Mouse (Mus musculus): Measurements from ENCODE around the gene Wdr49. TPM values are rescaled to one million over a fixed set of nuclear protein-coding genes. Genes with fewer than 3 reads are reported as not detected.

The Wdr49 gene
- polyA plus RNA-seq, 1 experiment from 2014 or later, result not detected

DNA sequence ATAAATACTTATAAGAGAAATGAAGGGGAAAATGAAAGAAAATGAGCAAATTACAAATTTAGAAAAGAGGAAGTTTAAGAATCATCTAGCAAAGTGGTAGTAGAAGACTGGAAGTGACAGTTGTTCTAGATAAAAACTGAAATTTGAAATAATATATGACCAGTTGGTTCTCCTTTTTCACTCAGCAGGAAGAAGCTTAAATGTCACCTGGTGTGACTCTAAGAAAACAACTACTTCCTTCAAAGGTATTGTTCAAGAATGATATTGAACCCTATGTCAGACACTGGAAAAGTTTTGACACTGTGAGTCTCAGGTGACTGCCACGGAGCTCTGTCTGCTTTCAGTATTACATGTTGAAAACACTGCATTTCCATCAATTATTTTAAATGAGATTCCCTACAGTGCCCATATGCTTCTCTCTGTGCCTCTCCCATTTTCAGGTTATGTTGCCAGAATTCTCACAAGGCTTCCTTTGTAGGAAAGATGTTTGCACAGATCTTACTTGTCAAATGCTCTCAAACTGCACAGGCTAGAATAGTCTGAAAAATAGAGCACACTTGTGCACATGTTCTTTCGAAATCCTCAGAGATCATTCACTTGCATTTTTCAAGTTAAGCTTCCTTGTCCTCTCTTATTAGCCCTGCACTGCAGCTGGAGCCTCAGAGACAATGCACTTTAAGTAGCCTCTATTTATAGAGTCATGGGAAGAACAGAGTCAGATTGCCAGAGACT lies 184.8 kb downstream of the Wdr49 start:
- H3K27me3 ChIP-seq (replicated peaks), result no peaks in the 10 kb centered on the region
- WGBS (ENCODE audit: insufficient replicate concordance), result 43% methylated on average over 2 of the region's 2 CpGs
- no peak overlapping the region for H3K27ac ChIP-seq
- no peaks in the 10 kb centered on the region for H3K4me1 ChIP-seq
- H3K9me3 ChIP-seq (replicated peaks), result no peaks in the 10 kb centered on the region
- no peaks in the 10 kb centered on the region for H3K36me3 ChIP-seq
- H3K4me3 ChIP-seq, result no peak overlapping the region
- no peak overlapping the region for H3K9ac ChIP-seq
- no peak for ATAC-seq
- no peak overlapping the region for H3K4me2 ChIP-seq

DNA sequence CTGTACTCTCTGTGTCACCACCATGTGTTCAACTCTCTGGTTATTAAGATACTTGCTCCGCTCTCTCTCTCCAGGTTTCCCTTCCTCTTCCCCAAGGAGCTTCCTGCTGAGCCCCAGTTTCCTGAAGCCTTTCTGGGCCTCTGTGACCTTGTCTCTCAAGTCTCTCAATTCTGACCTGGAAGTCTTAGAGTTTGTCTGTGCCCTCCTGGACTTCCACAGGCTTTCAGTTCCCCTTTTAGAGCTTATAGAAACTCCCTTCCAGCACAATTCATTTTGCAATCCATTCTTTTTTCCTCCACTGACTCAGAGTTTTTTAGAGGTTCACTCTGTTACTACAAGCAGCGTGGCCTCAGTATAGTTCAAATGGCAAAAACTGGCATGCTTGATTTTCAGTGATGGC lies 188.7 kb downstream of the Wdr49 start:
- WGBS (ENCODE audit: insufficient replicate concordance), result 61% methylated on average over 2 of the region's 2 CpGs
- no peak overlapping the region for H3K4me2 ChIP-seq
- no peaks in the 10 kb centered on the region for H3K4me1 ChIP-seq
- H3K9me3 ChIP-seq (replicated peaks), result no peaks in the 10 kb centered on the region
- no peak overlapping the region for H3K4me3 ChIP-seq
- ATAC-seq, result no peak
- H3K36me3 ChIP-seq, result no peaks in the 10 kb centered on the region
- no peak overlapping the region for H3K27ac ChIP-seq
- H3K9ac ChIP-seq, result no peak overlapping the region
- no peaks in the 10 kb centered on the region for H3K27me3 ChIP-seq (replicated peaks)

DNA sequence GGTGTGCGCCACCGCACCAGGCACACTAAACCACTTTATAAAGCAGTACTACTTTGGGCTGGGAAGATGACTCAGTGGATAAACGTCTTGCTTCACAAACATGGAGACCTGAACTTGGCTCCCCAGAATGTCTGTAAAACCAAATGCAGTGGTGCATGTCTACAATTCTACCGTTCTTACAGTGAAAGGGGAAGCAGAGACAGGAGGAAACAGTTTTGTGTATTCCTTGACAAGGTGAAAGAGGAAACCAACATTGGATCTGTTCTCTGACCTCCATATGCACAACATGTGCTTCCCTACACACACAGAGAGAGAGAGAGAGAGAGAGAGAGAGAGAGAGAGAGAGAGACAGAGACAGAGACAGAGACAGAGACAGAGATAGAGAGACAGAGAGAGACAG lies 204.5 kb downstream of the Wdr49 start:
- no peak for ATAC-seq
- Histone ChIP-seq H3K9me3 (replicated peaks) (no peaks in the 10 kb centered on the region), H3K4me2 (no peak overlapping the region), H3K27me3 (replicated peaks) (no peaks in the 10 kb centered on the region), H3K27ac (no peak overlapping the region), H3K36me3 (no peaks in the 10 kb centered on the region), H3K4me1 (no peaks in the 10 kb centered on the region), H3K9ac (no peak overlapping the region), H3K4me3 (no peak overlapping the region)
- 56% methylated on average over 4 of the region's 4 CpGs for WGBS (ENCODE audit: insufficient replicate concordance)

DNA sequence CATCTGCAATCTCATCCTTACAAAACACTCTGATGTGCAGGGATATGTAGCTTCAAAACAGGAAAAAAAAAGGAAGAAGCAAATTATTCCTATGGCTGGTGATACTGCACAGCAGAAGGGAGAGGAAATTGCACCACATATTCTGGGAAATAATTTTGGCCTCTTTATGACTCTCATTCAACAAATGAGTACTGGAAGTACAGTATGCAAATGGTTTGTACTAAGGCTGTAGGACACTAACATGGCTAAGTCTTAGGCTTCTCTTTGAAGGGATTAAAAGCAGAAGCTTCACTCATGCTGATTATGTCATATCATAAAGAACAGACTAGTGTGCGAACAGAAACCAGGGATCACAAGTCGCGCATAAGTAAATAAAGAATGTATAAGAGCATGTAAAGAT lies 205.4 kb downstream of the Wdr49 start:
- H3K36me3 ChIP-seq, result no peaks in the 10 kb centered on the region
- H3K4me2 ChIP-seq, result no peak overlapping the region
- H3K4me1 ChIP-seq, result no peaks in the 10 kb centered on the region
- no peak overlapping the region for H3K4me3 ChIP-seq
- H3K9me3 ChIP-seq (replicated peaks), result no peaks in the 10 kb centered on the region
- no peak overlapping the region for H3K27ac ChIP-seq
- no peak overlapping the region for H3K9ac ChIP-seq
- WGBS (ENCODE audit: insufficient replicate concordance), result 69% methylated on average over 3 of the region's 3 CpGs
- no peak for ATAC-seq
- no peaks in the 10 kb centered on the region for H3K27me3 ChIP-seq (replicated peaks)

DNA sequence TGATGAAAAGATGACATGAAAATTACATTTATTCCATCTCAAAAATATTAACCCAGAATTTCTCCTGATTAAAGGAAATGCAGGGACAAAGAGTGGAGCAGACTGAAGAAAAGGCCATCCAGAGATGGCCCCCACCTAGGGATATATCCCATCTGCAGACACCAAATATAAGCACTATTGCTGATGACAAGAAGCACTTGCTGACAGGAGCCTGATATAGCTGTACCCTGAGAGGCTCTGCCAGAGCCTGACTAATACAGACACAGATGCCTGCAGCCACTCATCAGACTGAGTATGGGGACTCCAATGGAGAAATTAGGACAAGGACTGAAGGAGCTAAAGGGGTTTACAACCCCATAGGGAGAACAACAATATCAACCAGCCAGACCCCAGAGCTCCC lies 206.8 kb downstream of the Wdr49 start:
- Histone ChIP-seq H3K4me2 (no peak overlapping the region), H3K9me3 (replicated peaks) (no peaks in the 10 kb centered on the region), H3K27me3 (replicated peaks) (no peaks in the 10 kb centered on the region), H3K4me1 (no peaks in the 10 kb centered on the region), H3K9ac (no peak overlapping the region), H3K27ac (no peak overlapping the region), H3K36me3 (no peaks in the 10 kb centered on the region), H3K4me3 (no peak overlapping the region)
- ATAC-seq, result no peak

DNA sequence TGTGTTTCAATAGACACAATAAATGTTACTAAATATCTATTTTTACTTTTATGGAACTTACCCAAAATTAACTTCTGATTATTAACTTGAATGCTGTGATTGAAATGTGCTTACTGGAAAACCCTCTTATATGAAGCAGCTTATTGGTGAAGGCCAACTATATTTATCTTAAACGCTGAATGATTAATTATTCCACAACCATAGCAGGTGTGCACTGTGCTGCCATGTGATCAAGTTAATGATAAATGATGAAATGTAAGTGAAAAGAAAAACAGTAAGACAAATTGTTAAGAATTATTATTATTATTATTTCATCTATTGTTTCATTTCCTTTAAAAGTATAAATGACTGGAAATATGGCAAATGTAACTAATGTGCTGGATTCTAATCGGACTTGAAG lies 212.0 kb downstream of the Wdr49 start, which contains the start of gene Serpini2:
Gene Serpini2 (minus strand): TSS at position 101 of the 400 bp plus-strand sequence.
- no peak for ATAC-seq
- H3K27ac ChIP-seq, result no peak within 1 kb of the TSS
- no peaks in the 10 kb centered on the region for H3K27me3 ChIP-seq (replicated peaks)
- H3K9ac ChIP-seq, result no peak within 1 kb of the TSS
- 57% methylated on average over 2 of the region's 2 CpGs for WGBS (ENCODE audit: insufficient replicate concordance)
- no peak within 1 kb of the TSS for H3K4me2 ChIP-seq
- no peaks in the 10 kb centered on the region for H3K36me3 ChIP-seq
- H3K4me1 ChIP-seq, result no peaks in the 10 kb centered on the region
- no peaks in the 10 kb centered on the region for H3K9me3 ChIP-seq (replicated peaks)
- H3K4me3 ChIP-seq, result no peak within 1 kb of the TSS

DNA sequence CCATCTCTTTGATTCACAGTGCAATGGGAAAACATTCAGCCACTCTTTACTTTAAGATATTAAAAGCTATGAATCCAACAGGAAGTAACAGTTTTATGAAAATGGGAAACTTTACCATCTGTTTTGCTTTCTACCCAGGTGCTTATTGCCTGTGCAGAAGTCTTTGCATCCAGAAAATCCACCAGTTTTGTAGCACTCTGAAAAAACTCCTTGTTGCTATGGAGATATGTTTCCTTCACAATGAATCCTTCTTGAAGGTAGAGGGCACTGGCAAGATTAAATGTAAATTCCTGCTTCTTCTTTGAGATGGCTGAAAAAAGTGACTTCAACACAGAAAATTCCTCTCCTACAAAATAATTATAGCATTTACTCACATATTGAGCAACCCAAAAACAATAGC lies 222.6 kb downstream of the Wdr49 start:
- no peaks in the 10 kb centered on the region for H3K9me3 ChIP-seq (replicated peaks)
- H3K27ac ChIP-seq, result no peak overlapping the region
- no peaks in the 10 kb centered on the region for H3K36me3 ChIP-seq
- H3K9ac ChIP-seq, result no peak overlapping the region
- no peak for ATAC-seq
- H3K4me3 ChIP-seq, result no peak overlapping the region
- H3K27me3 ChIP-seq (replicated peaks), result no peaks in the 10 kb centered on the region
- H3K4me2 ChIP-seq, result no peak overlapping the region
- H3K4me1 ChIP-seq, result no peaks in the 10 kb centered on the region

Other genes with a start within 250 kb of the Wdr49 start
- not detected in 2 replicates for gene Serpini2, start 212.1 kb downstream of the Wdr49 start, polyA plus RNA-seq (2016; fragmentation: Nextera tagmentation; extraction: Ambion mirVana)
- gene Pdcd10, start 74.7 kb upstream of the Wdr49 start, polyA plus RNA-seq (2016; fragmentation: Nextera tagmentation; extraction: Ambion mirVana), result 78.8 and 79.7 TPM in 2 replicates
- gene Serpini1, start 75.4 kb upstream of the Wdr49 start, polyA plus RNA-seq (2016; fragmentation: Nextera tagmentation; extraction: Ambion mirVana), result 0.62 and 0.80 TPM in 2 replicates